ENCODE assay signal across 14 mouse cellular contexts in the genomic region with DNA sequence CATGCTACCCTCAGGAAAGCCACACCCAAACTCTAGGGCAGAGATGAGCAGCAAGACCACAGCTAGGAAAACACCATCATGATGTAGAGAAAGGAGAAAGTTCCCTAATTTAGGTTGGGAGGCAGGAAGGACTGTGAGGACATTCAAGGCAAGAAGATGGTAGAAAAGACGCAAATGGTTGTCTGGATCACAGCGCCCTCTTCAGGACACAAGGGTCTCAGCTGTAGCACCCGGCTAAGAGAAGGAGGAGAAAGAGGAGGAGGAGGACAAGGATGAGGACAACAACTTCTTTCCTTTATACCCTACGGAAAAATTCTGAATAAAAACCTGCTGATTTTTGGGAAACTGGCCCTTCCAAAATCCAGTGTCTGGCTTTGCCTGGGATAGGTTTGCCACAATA.
DNase-seq lines count a peak whose midpoint lies in the region; ATAC-seq and TF ChIP-seq lines count a peak whose summit lies in the region.
"Had no signal": no experiment of that assay in that cellular context is flagged by ENCODE, and none has a peak within 500 bp of the region (broad histone marks: within the 10 kb centered on the region; RNA-seq: fewer than 3 reads in every experiment).

No protein-coding gene starts in this region.

- H3K36me3 ChIP-seq in lung, postnatal 0 days (ENCODE audit: insufficient read depth, low read length), result no peaks in the 10 kb centered on the region
- no peaks in the 10 kb centered on the region for H3K36me3 ChIP-seq in testis, adult 2 months (ENCODE audit: control insufficient read depth, insufficient read depth, low read length)
- no peaks in the 10 kb centered on the region for H3K36me3 ChIP-seq in forebrain, embryonic 10.5 days (replicated peaks)
- H3K36me3 ChIP-seq: forebrain, embryonic 12.5 days; lung, embryonic 15.5 days had no signal

- H3K27ac ChIP-seq in lung, postnatal 0 days (ENCODE audit: low read length), result no peak overlapping the region
- no peak overlapping the region for H3K27ac ChIP-seq in testis, adult 2 months (ENCODE audit: control insufficient read depth, insufficient read depth, low read depth, low read length)
- no peak overlapping the region for H3K27ac ChIP-seq in forebrain, embryonic 10.5 days
- H3K27ac ChIP-seq: forebrain, embryonic 12.5 days; lung, embryonic 15.5 days had no signal

- no peak overlapping the region for H3K4me2 ChIP-seq in lung, postnatal 0 days (replicated peaks; ENCODE audit: low read depth, low read length)
- H3K4me2 ChIP-seq: forebrain, embryonic 12.5 days; lung, embryonic 15.5 days had no signal

- H3K4me1 ChIP-seq in lung, postnatal 0 days (ENCODE audit: insufficient read depth, low read depth, low read length), result no peaks in the 10 kb centered on the region
- H3K4me1 ChIP-seq in testis, adult 2 months (ENCODE audit: control insufficient read depth, insufficient read depth, low read length), result no peaks in the 10 kb centered on the region
- no peaks in the 10 kb centered on the region for H3K4me1 ChIP-seq in forebrain, embryonic 10.5 days
- H3K4me1 ChIP-seq: forebrain, embryonic 12.5 days; lung, embryonic 15.5 days had no signal

- no peak for TF ChIP-seq EP300 in lung, postnatal 0 days (IDR thresholded peaks at IDR 0.05)

- no peak for TF ChIP-seq POLR2A in testis, adult 2 months (IDR thresholded peaks at IDR 0.05; ENCODE audit: control insufficient read depth, low read depth, low read length)

- DNase-seq in cerebellum, postnatal 10 days, result peak; percentile 4 to 5
- DNase-seq in cerebellum, postnatal 25 days, result no peak
- no peak for DNase-seq in lung, postnatal 0 days (ENCODE audit: low spot score)
- no peak for DNase-seq in lung, postnatal 25 days (ENCODE audit: low spot score)
- DNase-seq in adipocyte (ENCODE audit: low spot score), result peak; percentile 9
- DNase-seq in forebrain, embryonic 10.5 days (ENCODE audit: extremely low spot score, low spot score), result no peak
- no peak for DNase-seq in right cerebral cortex, postnatal 36 days (ENCODE audit: low spot score in 2 of 2)
- DNase-seq: cerebellum, postnatal 36 days; gastrocnemius, postnatal 36 days; heart, postnatal 10 days; kidney, adult 18-20 months had no signal

- no peak overlapping the region for H3K4me3 ChIP-seq in lung, postnatal 0 days (ENCODE audit: low read depth, low read length)
- no peak overlapping the region for H3K4me3 ChIP-seq in testis, adult 2 months (ENCODE audit: control insufficient read depth, low read depth, low read length)
- no peak overlapping the region for H3K4me3 ChIP-seq in forebrain, embryonic 10.5 days
- H3K4me3 ChIP-seq: forebrain, embryonic 12.5 days; lung, embryonic 15.5 days had no signal

- no peak overlapping the region for H3K9ac ChIP-seq in lung, postnatal 0 days (replicated peaks; ENCODE audit: low read depth)
- H3K9ac ChIP-seq: forebrain, embryonic 12.5 days; lung, embryonic 15.5 days had no signal

- WGBS in lung, postnatal 0 days, result 52% methylated on average over 4 of the region's 4 CpGs
- WGBS in forebrain, embryonic 10.5 days, result 33% methylated on average over 4 of the region's 4 CpGs

- no peaks in the 10 kb centered on the region for H3K9me3 ChIP-seq in lung, postnatal 0 days (ENCODE audit: low read length)
- H3K9me3 ChIP-seq in forebrain, embryonic 10.5 days, result no peaks in the 10 kb centered on the region
- H3K9me3 ChIP-seq: forebrain, embryonic 12.5 days; lung, embryonic 15.5 days had no signal

- ATAC-seq in lung, postnatal 0 days, result no peak

- TF ChIP-seq CTCF in lung, postnatal 0 days (IDR thresholded peaks at IDR 0.05), result peak; percentile 35
- peak; percentile 60; the same call in 1 of the 2 replicates for TF ChIP-seq CTCF in testis, adult 2 months (IDR thresholded peaks at IDR 0.05; ENCODE audit: control insufficient read depth, insufficient read depth, insufficient replicate concordance, low read depth, low read length)

- no peaks in the 10 kb centered on the region for H3K27me3 ChIP-seq in lung, postnatal 0 days (replicated peaks; ENCODE audit: insufficient read depth, low read length)
- no peaks in the 10 kb centered on the region for H3K27me3 ChIP-seq in testis, adult 2 months (ENCODE audit: control insufficient read depth, insufficient read depth, low read length)
- H3K27me3 ChIP-seq in forebrain, embryonic 10.5 days (ENCODE audit: poor library complexity, severe bottlenecking), result no peaks in the 10 kb centered on the region
- H3K27me3 ChIP-seq: forebrain, embryonic 12.5 days; lung, embryonic 15.5 days had no signal

Comparison
In these comparisons a context has a peak if more than half of its experiments do, and no peak if none do; other contexts are left out.
1. DNase-seq: peak in cerebellum, postnatal 10 days (2 of 2) and adipocyte (single experiment); none in cerebellum, postnatal 25 days (0 of 2), lung, postnatal 0 days (single experiment), lung, postnatal 25 days (single experiment), forebrain, embryonic 10.5 days (single experiment) and right cerebral cortex, postnatal 36 days (0 of 2).